Mouse (Mus musculus) natural killer cell, adult 2 months (primary cell): ENCODE data around the gene Kcnq4.
A peak's percentile ranks its signal among the peaks of the same experiment; 100 is the strongest.

Experiments used
- DNase-seq, 2 experiments: peaks; one replicate each; pipeline ENCODE4 v3.0.0; 2022; ENCODE audit warnings: low spot score in 2 of 2

Kcnq4 gene

GRCm38 (mm10) chr4:120673606-120674005 is 74.8 kb downstream of the Kcnq4 start:
- no peak for DNase-seq

- DNase-seq = no peak
These were observed 77.4 kb downstream of the Kcnq4 start for GRCm38 (mm10) chr4:120671046-120671445.

- peak; percentile 61 to 77 for DNase-seq
These were observed 78.8 kb downstream of the Kcnq4 start for GRCm38 (mm10) chr4:120669585-120669984.

- no peak for DNase-seq
These were observed 79.9 kb downstream of the Kcnq4 start for GRCm38 (mm10) chr4:120668551-120668950.

- DNase-seq = no peak
These were observed 80.9 kb downstream of the Kcnq4 start for GRCm38 (mm10) chr4:120667555-120667954.

GRCm38 (mm10) chr4:120667045-120667501 is 81.3 kb downstream of the Kcnq4 start:
- DNase-seq = peak; percentile 29 to 38

GRCm38 (mm10) chr4:120666358-120667024 is 81.9 kb downstream of the Kcnq4 start, which contains the start of gene Cited4:
Gene Cited4 (plus strand): TSS chr4:120666572.
- peak; percentile 85 for DNase-seq

- no peak for DNase-seq
These were observed 82.6 kb downstream of the Kcnq4 start for GRCm38 (mm10) chr4:120665782-120666181.

- DNase-seq = no peak
These were observed 83.2 kb downstream of the Kcnq4 start for GRCm38 (mm10) chr4:120665144-120665700.

GRCm38 (mm10) chr4:120664601-120665000 is 83.8 kb downstream of the Kcnq4 start:
- DNase-seq = no peak

- DNase-seq = no peak
These were observed 87.9 kb downstream of the Kcnq4 start for GRCm38 (mm10) chr4:120660485-120660884.

GRCm38 (mm10) chr4:120655898-120656297 is 92.5 kb downstream of the Kcnq4 start:
- no peak for DNase-seq

- no peak for DNase-seq
These were observed 98.2 kb downstream of the Kcnq4 start for GRCm38 (mm10) chr4:120650208-120650592.

- DNase-seq = no peak
These were observed 98.8 kb downstream of the Kcnq4 start for GRCm38 (mm10) chr4:120649369-120650207.
